Mouse (Mus musculus) urinary bladder, postnatal 25 days (tissue): ENCODE measurements around the gene Ubn1.

Experiments used
- DNase-seq: peaks from one replicate; pipeline ENCODE4 v3.0.0; 2022; ENCODE audit warnings: low spot score

Gene Ubn1

GRCm38 (mm10) chr16:5049774-5050234 is at the start of gene Ubn1, which contains the start of gene Glyr1:
Gene Ubn1, plus strand, starts transcription at chr16:5050057.
Gene Glyr1, minus strand, starts transcription at chr16:5049863.
- peak; percentile 96 for DNase-seq

GRCm38 (mm10) chr16:5000611-5001010 is 49.2 kb upstream of the Ubn1 start:
- DNase-seq: no peak

GRCm38 (mm10) chr16:5007067-5007466 is 42.8 kb upstream of the Ubn1 start, which contains the start of gene Smim22:
Gene Smim22, plus strand, starts transcription at chr16:5007288.
- DNase-seq: peak; percentile 40

DNA sequence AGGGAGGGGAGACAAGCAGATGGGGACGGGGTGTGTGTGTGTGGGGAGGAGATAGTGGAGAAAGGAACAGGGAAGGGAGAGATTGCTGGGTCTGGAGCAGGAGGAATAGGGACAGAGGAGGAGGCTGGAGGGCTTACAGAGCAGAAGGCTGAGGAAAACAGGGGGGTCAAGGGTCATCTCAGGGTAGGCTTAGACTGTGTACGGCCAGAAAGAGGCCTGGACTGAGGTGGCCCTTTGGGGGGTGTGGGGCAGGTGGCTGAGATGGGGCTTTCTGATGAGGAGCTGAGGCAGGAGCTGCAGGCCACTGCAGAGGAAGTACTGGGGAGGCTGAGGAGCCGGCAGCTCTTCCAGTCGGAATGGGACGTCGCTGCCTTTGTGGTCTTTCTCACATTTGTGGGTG is 42.4 kb upstream of the Ubn1 start:
- DNase-seq: no peak

GRCm38 (mm10) chr16:5008076-5008475 is 41.8 kb upstream of the Ubn1 start:
- DNase-seq: no peak

DNA sequence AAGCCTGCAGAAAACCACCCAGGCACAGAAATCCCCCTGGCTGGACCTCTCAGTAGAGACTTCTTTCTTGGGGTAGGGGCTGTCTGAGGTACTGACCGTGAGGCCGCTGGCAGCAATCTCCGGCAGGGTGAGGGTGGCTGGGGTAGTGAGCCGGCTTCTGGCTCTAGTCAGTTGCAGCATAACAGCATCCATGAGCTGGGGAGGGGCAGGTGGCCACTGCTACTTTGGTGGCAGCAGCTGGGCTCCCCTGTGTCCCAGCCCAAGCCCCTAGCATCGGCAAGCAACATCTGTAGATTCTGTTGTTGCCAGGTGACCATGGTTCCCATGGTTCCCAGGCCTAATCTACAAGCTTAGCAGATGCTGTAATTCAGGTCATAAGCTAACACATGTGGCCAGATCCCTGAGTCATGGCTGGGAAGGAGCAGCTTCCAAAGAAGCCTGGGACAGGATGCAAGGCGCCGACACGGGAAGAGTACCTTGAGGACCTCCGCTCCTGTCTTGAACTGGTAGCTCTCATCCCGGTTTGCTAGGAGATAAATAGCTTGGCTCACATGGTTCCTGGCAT is 39.4 kb upstream of the Ubn1 start:
- DNase-seq: no peak

GRCm38 (mm10) chr16:5011285-5011684 is 38.6 kb upstream of the Ubn1 start:
- DNase-seq: no peak

GRCm38 (mm10) chr16:5012036-5013005 is 37.5 kb upstream of the Ubn1 start:
- no peak for DNase-seq

GRCm38 (mm10) chr16:5013054-5013838 is 36.6 kb upstream of the Ubn1 start, which contains the start of gene Rogdi:
Gene Rogdi, minus strand, starts transcription at chr16:5013553.
- peak; percentile 88 for DNase-seq

DNA sequence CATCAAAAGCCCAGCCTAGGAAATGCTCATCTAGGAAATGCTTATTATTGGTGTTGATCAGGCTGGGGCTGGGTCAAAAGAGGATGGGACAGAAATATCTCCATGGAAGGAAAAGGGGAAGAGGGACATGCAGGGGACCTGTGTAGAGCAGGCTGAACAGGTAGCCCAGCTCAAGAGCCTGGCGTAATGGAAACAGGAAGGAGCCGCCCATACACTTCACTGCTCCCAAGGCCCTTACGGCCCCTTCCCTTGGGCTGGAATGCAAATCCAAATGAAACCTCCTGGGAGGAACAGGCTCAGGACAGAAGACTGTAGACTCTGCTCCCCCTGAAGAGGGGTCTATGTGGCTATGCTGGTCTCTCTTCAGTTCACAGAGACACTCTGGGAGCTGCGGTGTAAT is 35.3 kb upstream of the Ubn1 start:
- no peak for DNase-seq

DNA sequence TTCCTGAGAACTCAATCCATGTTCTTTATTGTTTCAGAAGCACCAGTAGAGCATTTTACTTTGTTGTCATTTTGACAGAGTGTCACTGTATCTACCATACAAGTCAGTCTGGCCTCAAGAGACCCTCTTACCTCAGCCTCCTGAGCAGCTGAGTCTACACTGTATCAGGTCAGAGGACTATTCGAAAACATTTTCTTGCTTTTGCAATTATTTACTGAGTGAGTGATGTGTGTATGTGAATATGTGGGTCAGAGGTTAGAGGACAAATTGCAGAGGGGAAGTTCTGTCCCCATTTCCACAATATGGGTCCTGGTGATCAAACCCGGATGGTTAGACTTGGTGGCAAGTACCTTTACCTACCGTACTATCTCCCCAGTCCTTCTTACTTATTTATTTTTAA is 25.8 kb upstream of the Ubn1 start:
- no peak for DNase-seq

DNA sequence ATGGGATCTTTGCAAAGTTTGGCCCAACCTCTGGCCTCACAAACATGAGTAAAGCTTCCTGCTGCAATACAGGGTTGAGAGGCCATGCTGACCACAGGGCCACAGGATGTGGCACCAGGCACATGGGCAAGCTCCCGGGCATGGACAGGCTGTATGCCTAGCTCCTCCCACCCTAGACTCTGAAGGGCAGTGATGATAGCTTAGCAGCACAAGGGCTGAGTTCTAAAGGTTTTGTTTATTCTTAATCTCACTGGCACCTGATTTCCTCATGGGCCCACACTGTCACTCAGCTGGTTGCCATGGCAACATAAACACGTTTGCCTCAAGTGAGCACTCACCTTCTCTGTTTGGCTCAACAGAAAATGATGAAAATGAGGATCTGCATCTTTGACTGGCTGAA is 20.0 kb upstream of the Ubn1 start:
- no peak for DNase-seq

- no peak for DNase-seq
Observed at GRCm38 (mm10) chr16:5035591-5035990, 14.3 kb upstream of the Ubn1 start.

DNA sequence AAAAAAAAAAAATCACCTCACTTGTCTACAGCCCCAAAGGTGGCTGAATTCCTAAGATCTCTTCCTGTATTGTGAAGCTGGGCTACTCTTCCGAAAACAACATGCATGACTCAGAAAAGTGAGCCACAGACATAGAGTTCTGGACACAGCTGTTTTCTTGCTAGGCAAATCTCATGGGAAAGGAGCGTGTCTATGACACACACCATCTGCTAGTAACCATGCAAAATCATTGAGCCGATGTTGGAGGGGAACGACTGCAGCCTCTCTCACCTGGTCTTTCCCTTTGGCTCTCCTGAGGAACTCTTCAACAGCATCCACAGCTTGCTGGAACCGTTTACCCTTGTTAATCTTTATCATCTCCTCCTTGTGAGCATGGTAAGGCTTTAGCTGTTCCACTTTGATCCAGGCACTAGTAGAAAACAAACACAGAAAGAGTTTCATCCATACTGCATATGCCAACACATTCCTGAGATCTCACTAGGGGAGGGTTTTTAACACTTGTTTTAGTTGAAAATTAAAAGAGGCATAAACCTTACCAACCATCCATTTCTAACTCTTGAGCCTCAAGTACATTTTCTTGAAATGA is 13.1 kb upstream of the Ubn1 start:
- no peak for DNase-seq

- no peak for DNase-seq
Observed at GRCm38 (mm10) chr16:5045322-5045721, 4.5 kb upstream of the Ubn1 start.

GRCm38 (mm10) chr16:5049182-5049773 is 579 bp upstream of the Ubn1 start:
- no peak for DNase-seq

- DNase-seq: peak; percentile 57
Observed at GRCm38 (mm10) chr16:5050251-5051110, 624 bp downstream of the Ubn1 start.

DNA sequence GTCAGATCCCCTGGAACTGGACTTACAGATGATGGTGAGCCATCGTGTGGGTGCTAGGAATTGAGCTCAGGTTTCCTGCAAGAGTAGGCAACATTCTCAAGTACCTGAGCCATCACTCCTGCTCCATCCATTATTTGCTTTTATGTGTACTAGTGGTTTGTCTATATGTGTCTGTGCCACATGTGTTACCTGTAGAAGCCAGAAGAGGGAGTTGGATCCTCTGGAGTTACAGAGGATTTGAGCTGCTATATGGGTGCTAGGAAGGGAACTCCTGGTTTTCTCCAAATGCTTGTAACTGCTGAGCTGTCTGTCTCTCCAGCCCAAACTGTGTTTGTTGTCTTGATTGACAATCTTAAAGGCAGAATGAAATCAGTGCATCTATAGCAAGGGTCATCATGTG is 8.3 kb downstream of the Ubn1 start:
- no peak for DNase-seq

DNA sequence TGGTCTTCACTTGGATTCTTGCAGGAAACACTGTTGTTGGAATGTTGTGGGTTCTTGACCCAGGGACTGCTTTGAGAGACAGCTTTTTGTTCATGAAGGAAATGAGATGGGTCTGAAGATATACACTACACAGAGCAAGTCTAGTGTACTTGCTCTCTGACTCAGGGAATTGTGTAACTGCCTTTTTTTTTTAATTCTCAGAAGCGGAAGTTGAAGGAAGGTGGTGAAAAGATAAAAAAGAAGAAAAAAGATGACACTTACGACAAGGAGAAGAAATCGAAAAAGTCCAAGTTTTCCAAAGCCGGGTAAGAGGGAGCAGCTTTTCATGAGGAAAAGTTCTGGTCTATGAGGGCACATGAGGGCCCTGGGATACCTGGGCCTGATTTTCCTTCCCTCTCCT is 13.6 kb downstream of the Ubn1 start:
- DNase-seq: no peak

DNA sequence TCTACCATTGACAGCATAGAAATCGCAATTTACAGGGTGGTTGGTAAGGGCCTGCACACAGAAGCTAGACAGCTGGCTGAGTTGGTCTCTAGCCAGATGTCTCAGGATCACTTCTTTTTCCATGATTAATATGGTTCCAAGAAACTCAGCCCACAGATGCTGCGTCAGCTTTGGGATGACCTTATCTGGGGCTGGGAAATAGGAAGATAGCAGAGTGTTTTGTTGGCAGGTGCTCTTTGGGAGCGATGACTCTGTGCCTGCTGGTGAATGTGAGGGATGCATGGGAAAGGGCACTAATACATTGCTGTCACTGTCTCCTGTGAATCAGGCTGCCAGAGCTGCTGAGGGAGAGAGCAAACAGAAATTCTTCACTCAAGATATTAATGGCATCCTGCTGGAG is 20.5 kb downstream of the Ubn1 start:
- DNase-seq: no peak

- DNase-seq: no peak
Observed at GRCm38 (mm10) chr16:5071974-5072373, 22.1 kb downstream of the Ubn1 start.
